Mouse (Mus musculus) heart, embryonic 15.5 days (tissue): ENCODE measurements around the gene Teddm2. TPM values are rescaled to one million over a fixed set of nuclear protein-coding genes. Genes with fewer than 3 reads are reported as not detected.

ENCODE experiments used
- ATAC-seq: fragments of 200-750 bp; cut with Nextera tagmentation; replicated peaks from 2 replicates; pipeline ENCODE4 v1.8.0; 2017; ENCODE audit warnings: low read depth, moderate TSS enrichment; ENCODE audit not compliant: insufficient number of reproducible peaks, insufficient read depth, low FRiP score
- H3K27ac ChIP-seq: fragments of 300-500 bp; sonication (generic); 2 replicates; pipeline ENCODE4 v1.5.1; 2015; ENCODE audit warnings: mild to moderate bottlenecking, inconsistent platforms
- H3K27me3 ChIP-seq: fragments of 300-500 bp; sonication (generic); 2 replicates; pipeline ENCODE4 v1.6.1; 2015; ENCODE audit warnings: inconsistent platforms
- H3K36me3 ChIP-seq: fragments of 300-500 bp; sonication (generic); 2 replicates; pipeline ENCODE4 v1.6.1; 2015; ENCODE audit warnings: mild to moderate bottlenecking, inconsistent platforms
- H3K4me1 ChIP-seq: fragments of 300-500 bp; sonication (generic); replicated peaks from 2 replicates; pipeline ENCODE4 v1.6.1; 2015; ENCODE audit warnings: inconsistent platforms
- H3K4me2 ChIP-seq: fragments of 300-500 bp; sonication (generic); 2 replicates; pipeline ENCODE4 v1.6.1; 2015; ENCODE audit warnings: inconsistent platforms, mild to moderate bottlenecking, moderate library complexity
- H3K4me3 ChIP-seq: fragments of 300-500 bp; sonication (generic); 2 replicates; pipeline ENCODE4 v1.5.1; 2015; ENCODE audit warnings: mild to moderate bottlenecking, inconsistent platforms
- H3K9ac ChIP-seq: fragments of 300-500 bp; sonication (generic); 2 replicates; pipeline ENCODE4 v1.6.1; 2015; ENCODE audit warnings: mild to moderate bottlenecking, inconsistent platforms
- H3K9me3 ChIP-seq: fragments of 300-500 bp; sonication (generic); replicated peaks from 2 replicates; pipeline ENCODE4 v1.6.1; 2016; ENCODE audit warnings: inconsistent platforms
- WGBS: fragments of 180-500 bp; shearing (Covaris S2); methylation state at CpG from one replicate; pipeline ENCODE4 v1.1.7; 2015; ENCODE audit warnings: mixed read lengths; 5-methylcytosine and 5-hydroxymethylcytosine counted together
- polyA plus RNA-seq: library from polyadenylated mRNA; unstranded; fragments of >200 nt; fragmentation: Nextera tagmentation; extraction: Ambion mirVana; gene quantifications from 2 replicates; pipeline ENCODE4 v1.2.1, GENCODE M21; 2015

Gene Teddm2
- polyA plus RNA-seq, 1 experiment from 2014 or later: 0.19 TPM

DNA sequence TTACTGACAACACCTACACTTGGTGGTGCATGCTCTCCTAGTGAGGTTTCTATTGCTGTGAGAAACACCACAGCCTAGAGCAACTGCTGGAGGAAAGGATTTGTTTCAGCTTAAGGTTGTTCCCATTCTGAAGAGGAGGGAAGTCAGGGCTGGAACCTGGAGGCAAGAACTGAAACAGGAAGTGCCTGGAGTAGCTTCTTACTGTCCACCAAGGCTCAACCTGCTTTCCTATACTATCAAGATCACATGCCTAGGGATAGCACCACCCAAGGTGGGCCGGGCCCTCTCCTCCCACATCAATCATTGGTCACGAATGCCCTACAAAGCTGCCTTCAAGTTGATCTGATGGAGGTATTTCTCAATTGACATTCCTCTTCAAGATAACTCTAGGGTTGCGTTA lies 21.6 kb upstream of the Teddm2 start:
- Histone ChIP-seq H3K4me3 (no peak overlapping the region), H3K36me3 (no peaks in the 10 kb centered on the region), H3K4me1 (peaks cover 22% of the 10 kb centered on the region), H3K27ac (no peak overlapping the region), H3K9ac (no peak overlapping the region), H3K27me3 (no peaks in the 10 kb centered on the region), H3K4me2 (no peak overlapping the region), H3K9me3 (no peaks in the 10 kb centered on the region)
- WGBS: 98% methylated on average over 3 of the region's 3 CpGs
- no peak for ATAC-seq

DNA sequence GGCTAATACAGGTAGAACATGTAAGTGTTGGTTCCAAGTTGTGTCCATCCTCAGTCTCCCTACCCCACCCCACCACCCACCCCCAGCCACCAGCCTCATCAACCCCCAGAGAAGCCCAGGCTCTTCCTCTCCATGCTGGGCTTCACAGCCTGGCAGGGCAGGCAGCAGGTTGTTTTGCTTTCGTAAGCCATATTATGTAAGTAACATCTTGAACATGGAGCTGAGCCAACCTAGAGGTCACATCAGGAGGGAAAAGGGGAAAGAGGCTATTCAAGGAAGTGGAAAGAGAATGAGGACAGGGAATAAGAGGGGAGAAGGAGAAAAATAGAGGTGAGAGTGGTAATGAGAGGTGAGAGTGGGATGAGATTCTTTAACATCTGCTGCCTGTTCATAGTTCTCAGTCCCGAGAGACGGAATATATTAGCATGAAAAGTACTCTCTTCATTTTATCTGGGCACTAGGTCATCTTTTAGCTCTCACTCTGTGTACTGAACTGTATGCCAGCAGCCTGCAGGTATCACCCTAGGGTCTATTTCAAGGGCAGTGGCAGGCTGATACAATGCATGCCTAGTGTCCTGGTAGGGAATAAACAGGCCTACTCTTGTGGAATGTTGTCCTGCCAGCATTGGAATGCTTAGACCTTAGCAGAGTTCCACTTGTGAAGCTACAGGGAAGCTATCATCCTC lies 18.6 kb upstream of the Teddm2 start:
- Histone ChIP-seq H3K4me1 (peaks cover 27% of the 10 kb centered on the region), H3K4me3 (no peak overlapping the region), H3K4me2 (no peak overlapping the region), H3K27ac (peak overlapping the region; percentile 71), H3K36me3 (no peaks in the 10 kb centered on the region), H3K9me3 (no peaks in the 10 kb centered on the region), H3K27me3 (no peaks in the 10 kb centered on the region), H3K9ac (no peak overlapping the region)
- WGBS: 42% methylated on average over 3 of the region's 3 CpGs
- peak; percentile 38; the same call in 1 of the 2 replicates for ATAC-seq

DNA sequence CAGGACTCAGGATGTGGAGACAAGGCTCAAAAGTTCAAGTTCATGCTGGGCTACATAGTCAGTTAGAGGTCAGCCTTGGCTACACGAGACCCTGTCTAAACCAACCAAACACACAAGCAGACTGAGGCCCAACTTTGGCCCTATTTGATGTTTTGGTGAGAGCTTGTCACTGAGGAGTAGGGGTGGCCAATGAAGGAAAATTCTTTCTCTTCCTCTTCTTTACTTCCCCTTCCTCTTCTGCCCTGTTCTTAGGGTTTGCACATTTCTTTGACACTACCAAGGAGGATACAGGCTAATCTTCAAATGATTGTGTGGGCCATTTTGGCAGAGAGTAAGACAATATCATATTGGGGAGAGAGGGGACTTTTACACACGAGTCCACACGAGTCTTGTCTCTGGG lies 13.8 kb upstream of the Teddm2 start:
- Histone ChIP-seq H3K27ac (no peak overlapping the region), H3K4me3 (no peak overlapping the region), H3K36me3 (peaks cover 11% of the 10 kb centered on the region), H3K4me2 (no peak overlapping the region), H3K9ac (no peak overlapping the region), H3K4me1 (peaks cover 10% of the 10 kb centered on the region; the same call in 1 of the 2 replicates), H3K9me3 (no peaks in the 10 kb centered on the region), H3K27me3 (no peaks in the 10 kb centered on the region)
- no peak for ATAC-seq
- WGBS: 41% methylated on average over 3 of the region's 3 CpGs

DNA sequence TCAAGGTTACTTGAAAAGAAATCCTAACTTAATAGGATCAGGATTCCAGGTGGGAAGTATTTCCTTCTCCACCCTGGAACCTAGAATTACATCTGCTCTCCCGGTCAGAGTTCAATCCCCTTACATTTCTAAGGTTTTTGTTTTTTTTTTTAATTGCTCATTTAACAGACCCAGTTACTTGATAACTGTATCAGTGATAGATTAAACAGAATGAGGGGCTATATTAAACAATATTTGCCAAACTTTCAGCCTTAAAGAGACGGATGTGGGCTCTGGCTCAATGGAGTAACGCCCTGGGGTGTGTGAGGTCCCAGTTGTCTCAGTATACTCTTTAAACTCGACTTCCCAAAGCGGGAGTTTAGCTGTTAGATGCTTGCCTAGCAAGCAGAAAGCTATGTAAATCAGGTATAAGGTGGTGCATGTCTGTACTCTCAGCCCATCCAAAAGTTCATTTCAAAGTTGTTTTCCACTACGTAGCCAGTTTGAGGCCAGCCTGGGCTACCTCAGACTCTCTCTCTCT lies 11.3 kb upstream of the Teddm2 start:
- peaks cover 36% of the 10 kb centered on the region for H3K36me3 ChIP-seq
- WGBS: 86% methylated on average over 6 of the region's 6 CpGs
- no peak for ATAC-seq
- H3K4me2 ChIP-seq: no peak overlapping the region
- 0 out of 2 replicates have a peak, but pooled peaks cover 4% of the 10 kb centered on the region for H3K4me1 ChIP-seq
- H3K4me3 ChIP-seq: no peak overlapping the region
- H3K27me3 ChIP-seq: no peaks in the 10 kb centered on the region
- H3K27ac ChIP-seq: no peak overlapping the region
- H3K9me3 ChIP-seq: no peaks in the 10 kb centered on the region
- H3K9ac ChIP-seq: no peak overlapping the region

DNA sequence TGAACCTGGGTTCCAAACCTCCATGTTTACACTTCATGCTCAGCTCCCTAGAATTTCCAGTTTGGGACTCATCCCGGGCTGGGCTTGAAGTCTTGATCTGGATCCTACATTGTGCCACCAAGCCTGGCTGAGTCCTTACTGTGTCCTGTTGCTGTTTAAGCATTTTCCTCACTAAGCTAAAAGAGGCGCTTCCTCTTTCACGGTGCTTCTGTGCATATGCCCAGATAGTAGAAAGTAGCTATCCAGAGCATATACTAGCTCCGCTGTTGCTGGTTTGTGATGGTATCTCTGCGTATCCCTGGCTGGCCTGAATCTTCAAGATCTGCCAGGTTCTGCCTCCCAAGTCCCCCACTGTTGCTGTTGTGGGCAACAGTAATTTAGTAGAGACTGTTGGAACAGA lies 10.4 kb upstream of the Teddm2 start:
- Histone ChIP-seq H3K27ac (no peak overlapping the region), H3K9me3 (no peaks in the 10 kb centered on the region), H3K4me3 (no peak overlapping the region), H3K4me2 (no peak overlapping the region), H3K36me3 (peaks cover 46% of the 10 kb centered on the region), H3K27me3 (no peaks in the 10 kb centered on the region), H3K9ac (no peak overlapping the region), H3K4me1 (0 out of 2 replicates have a peak, but pooled peaks cover 4% of the 10 kb centered on the region)
- ATAC-seq: no peak
- 82% methylated on average over 5 of the region's 5 CpGs for WGBS

DNA sequence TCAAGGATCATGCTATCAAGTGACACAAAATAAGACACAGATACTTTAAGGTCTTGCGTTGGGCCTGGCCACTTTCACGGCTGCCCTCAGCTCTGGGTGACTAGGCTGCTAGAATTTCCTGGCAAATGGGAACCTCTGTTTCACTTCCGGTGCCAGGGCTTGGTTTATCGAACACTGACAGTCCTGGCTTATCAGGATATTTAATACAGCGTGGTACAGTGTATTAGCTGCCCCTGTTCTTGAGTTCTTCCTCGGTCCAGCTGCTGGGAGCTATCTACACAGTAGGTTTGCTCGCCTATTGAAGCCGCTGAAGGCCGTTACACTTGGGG lies 9.9 kb upstream of the Teddm2 start:
- no peaks in the 10 kb centered on the region for H3K27me3 ChIP-seq
- no peak for ATAC-seq
- no peak overlapping the region for H3K27ac ChIP-seq
- H3K36me3 ChIP-seq: peaks cover 50% of the 10 kb centered on the region
- H3K4me2 ChIP-seq: no peak overlapping the region
- no peaks in the 10 kb centered on the region for H3K9me3 ChIP-seq
- no peak overlapping the region for H3K4me3 ChIP-seq
- 0 out of 2 replicates have a peak, but pooled peaks cover 4% of the 10 kb centered on the region for H3K4me1 ChIP-seq
- 77% methylated on average over 9 of the region's 9 CpGs for whole genome bisulfite sequencing
- no peak overlapping the region for H3K9ac ChIP-seq

DNA sequence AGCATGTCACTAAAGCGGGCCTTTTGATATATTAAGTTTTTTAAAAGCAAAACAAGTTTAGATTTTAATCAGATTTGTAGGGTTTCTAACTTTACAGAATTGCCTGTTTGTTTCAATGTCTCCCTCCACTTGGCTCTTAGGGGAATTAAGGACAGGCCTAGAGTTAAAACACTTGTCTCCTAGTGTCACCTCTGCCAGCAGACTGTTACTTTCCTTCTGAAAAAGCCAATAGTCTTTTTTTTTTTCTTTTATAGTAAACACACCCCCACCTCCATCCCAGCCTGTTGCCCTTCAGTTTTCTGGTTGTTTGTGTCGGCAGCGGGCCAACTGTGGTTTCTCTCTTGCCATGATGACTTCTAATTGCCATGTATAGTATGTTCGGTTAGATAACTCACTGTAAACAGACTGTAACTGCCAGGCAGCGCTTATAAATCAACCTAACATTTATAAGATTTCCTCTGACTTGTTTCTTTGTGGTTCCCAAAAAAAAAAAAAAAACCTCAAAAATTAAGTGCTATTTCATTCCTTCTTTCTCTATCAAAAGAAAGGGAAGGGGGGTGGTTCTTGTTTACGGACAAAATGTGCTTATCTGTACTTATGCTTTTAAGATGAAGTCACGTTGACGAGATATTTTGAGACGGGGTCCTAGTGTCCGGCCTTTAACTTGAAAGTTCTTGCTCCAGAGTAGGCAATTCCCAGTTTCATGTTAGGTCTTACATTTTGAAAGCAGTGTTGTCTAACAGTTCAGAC lies 9.4 kb upstream of the Teddm2 start:
- Histone ChIP-seq H3K36me3 (peaks cover 56% of the 10 kb centered on the region), H3K9me3 (no peaks in the 10 kb centered on the region), H3K27me3 (no peaks in the 10 kb centered on the region), H3K27ac (no peak overlapping the region), H3K4me1 (0 out of 2 replicates have a peak, but pooled peaks cover 4% of the 10 kb centered on the region), H3K4me3 (no peak overlapping the region), H3K9ac (no peak overlapping the region), H3K4me2 (no peak overlapping the region)
- 77% methylated on average over 10 of the region's 10 CpGs for WGBS
- no peak for ATAC-seq

DNA sequence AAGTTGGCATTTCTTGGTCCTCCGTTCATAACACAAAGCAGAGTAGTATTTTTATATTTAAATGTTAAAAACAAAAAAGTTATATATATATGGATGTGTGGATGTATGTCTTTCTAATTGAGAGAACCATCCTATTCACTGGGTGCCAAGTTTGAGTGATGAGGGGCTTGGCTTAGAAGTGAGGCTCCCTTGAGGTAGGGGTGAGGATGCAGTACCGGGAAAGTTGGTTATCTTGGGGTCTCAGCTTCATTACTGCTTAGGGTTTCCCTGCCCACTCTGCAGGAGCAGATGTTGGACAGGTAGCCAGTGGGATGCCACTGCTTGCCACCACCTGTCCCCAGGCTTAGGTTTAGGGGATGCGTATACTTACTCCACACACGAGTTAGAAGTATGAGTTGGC lies 8.7 kb upstream of the Teddm2 start:
- peaks cover 62% of the 10 kb centered on the region for H3K36me3 ChIP-seq
- H3K4me2 ChIP-seq: no peak overlapping the region
- ATAC-seq: no peak
- H3K27me3 ChIP-seq: no peaks in the 10 kb centered on the region
- no peaks in the 10 kb centered on the region for H3K9me3 ChIP-seq
- H3K27ac ChIP-seq: no peak overlapping the region
- no peaks in the 10 kb centered on the region for H3K4me1 ChIP-seq
- no peak overlapping the region for H3K4me3 ChIP-seq
- no peak overlapping the region for H3K9ac ChIP-seq
- 82% methylated on average over 4 of the region's 4 CpGs for WGBS

DNA sequence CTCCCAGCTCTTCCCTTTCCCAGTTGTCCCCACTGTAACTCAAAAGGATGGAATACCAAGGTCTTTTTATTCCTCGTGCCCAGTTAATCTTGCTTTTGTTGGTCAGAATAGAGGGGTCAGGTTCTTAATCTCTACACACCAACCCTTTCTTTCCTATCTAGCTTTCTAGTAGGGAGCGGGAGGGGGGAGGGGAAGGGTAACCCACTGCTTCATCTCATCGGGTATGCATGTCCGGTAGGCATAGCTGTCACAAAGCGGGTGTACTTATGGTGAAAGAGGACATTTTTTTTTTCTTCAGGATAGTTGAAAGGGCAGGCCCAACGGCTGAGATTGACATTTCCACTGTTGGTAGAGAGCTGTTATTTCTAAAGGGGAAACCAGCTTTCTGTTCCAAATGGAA lies 8.2 kb upstream of the Teddm2 start:
- H3K9me3 ChIP-seq: no peaks in the 10 kb centered on the region
- H3K4me3 ChIP-seq: no peak overlapping the region
- no peaks in the 10 kb centered on the region for H3K27me3 ChIP-seq
- H3K4me2 ChIP-seq: no peak overlapping the region
- H3K9ac ChIP-seq: no peak overlapping the region
- ATAC-seq: no peak
- WGBS: 90% methylated on average over 6 of the region's 6 CpGs
- no peaks in the 10 kb centered on the region for H3K4me1 ChIP-seq
- no peak overlapping the region for H3K27ac ChIP-seq
- H3K36me3 ChIP-seq: peaks cover 68% of the 10 kb centered on the region

DNA sequence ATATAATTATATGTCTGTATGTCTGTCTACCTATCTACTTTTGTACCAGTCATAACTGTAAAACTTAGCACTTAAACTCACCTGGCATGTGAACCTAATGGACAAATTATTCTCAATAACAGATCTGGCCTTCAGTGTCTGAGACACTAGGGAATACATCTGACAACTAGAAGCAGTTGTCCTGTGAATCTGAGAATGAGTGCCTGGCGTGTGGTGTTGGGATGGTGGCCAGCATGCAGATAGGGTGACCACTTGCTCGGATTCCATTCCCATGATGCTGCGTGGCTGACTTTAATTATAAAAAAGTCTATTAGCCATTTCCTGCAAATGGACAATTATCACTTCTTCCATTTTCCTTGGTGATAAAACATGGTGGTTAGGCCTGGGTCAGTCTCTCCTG lies 5.9 kb upstream of the Teddm2 start:
- no peak overlapping the region for H3K4me2 ChIP-seq
- H3K9ac ChIP-seq: no peak overlapping the region
- no peaks in the 10 kb centered on the region for H3K9me3 ChIP-seq
- no peak for ATAC-seq
- H3K27me3 ChIP-seq: no peaks in the 10 kb centered on the region
- no peak overlapping the region for H3K4me3 ChIP-seq
- WGBS: 74% methylated on average over 3 of the region's 3 CpGs
- peaks cover 73% of the 10 kb centered on the region for H3K36me3 ChIP-seq
- no peak overlapping the region for H3K27ac ChIP-seq
- H3K4me1 ChIP-seq: peaks cover 11% of the 10 kb centered on the region; the same call in 1 of the 2 replicates

DNA sequence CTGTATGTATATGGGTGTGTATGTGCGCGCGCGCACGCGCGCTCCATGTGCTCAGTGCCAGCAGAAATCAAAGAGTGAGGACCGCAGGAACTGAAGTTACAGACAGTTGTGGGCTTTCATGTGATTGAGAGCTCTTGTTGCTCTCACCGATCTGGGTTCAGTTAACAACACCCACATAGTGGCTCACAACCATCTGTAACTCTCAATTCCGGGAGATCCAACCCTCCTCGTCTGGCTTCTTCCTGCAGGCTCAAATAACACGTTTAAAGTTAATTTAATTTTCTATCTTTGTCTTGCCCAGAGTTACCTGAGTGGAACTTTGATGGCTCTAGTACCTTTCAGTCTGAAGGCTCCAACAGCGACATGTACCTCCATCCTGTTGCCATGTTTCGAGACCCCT lies 4.2 kb upstream of the Teddm2 start:
- no peak overlapping the region for H3K27ac ChIP-seq
- 95% methylated on average over 14 of the region's 14 CpGs for WGBS
- no peak overlapping the region for H3K9ac ChIP-seq
- H3K36me3 ChIP-seq: peaks cover 63% of the 10 kb centered on the region
- H3K4me3 ChIP-seq: no peak overlapping the region
- ATAC-seq: no peak
- no peak overlapping the region for H3K4me2 ChIP-seq
- no peaks in the 10 kb centered on the region for H3K27me3 ChIP-seq
- H3K9me3 ChIP-seq: no peaks in the 10 kb centered on the region
- H3K4me1 ChIP-seq: peaks cover 12% of the 10 kb centered on the region; the same call in 1 of the 2 replicates
